Mouse (Mus musculus): ENCODE results near the gene Ercc6l2. TPM values are rescaled to one million over a fixed set of nuclear protein-coding genes. Genes with fewer than 3 reads are reported as not detected.
"Not testable (repeated sequence)": the region's sequence is repeated elsewhere in the genome, so short reads cannot be mapped to it uniquely, and the experiment has no call there.

Ercc6l2 gene
- polyA plus RNA-seq, 1 experiment from 2014 or later = 6.2 TPM

GRCm38 (mm10) chr13:63918733-63919422 is 103.8 kb downstream of the Ercc6l2 start:
- Histone ChIP-seq H3K9ac (ENCODE audit: low read depth, low read length) (no peak overlapping the region), H3K4me1 (replicated peaks; ENCODE audit: control insufficient read depth, insufficient read depth, low read length) (0 out of 2 replicates have a peak, but pooled peaks cover 5% of the 10 kb centered on the region), H3K4me2 (replicated peaks; ENCODE audit: low read depth) (peak overlapping the region; percentile 17; the same call in 1 of the 2 replicates), H3K4me3 (ENCODE audit: low read depth, low read length) (no peak overlapping the region), H3K27me3 (replicated peaks; ENCODE audit: control insufficient read depth, insufficient read depth, low read length) (no peaks in the 10 kb centered on the region), H3K36me3 (ENCODE audit: control insufficient read depth, insufficient read depth) (no peaks in the 10 kb centered on the region), H3K27ac (ENCODE audit: low read depth, low read length) (peak overlapping the region; percentile 62), H3K9me3 (ENCODE audit: control insufficient read depth) (no peaks in the 10 kb centered on the region)
- WGBS = 51% methylated on average over 18 of the region's 18 CpGs
- TF ChIP-seq CTCF (IDR thresholded peaks at IDR 0.05; ENCODE audit: low read depth) = no peak
- 0 out of 2 replicates have a peak, but pooled peaks have one; percentile 22 for ATAC-seq

- not testable (repeated sequence) for H3K36me3 ChIP-seq (ENCODE audit: control insufficient read depth, insufficient read depth); H3K4me1 ChIP-seq (replicated peaks; ENCODE audit: control insufficient read depth, insufficient read depth, low read length); H3K9me3 ChIP-seq (ENCODE audit: control insufficient read depth); H3K27ac ChIP-seq (ENCODE audit: low read depth, low read length); H3K27me3 ChIP-seq (replicated peaks; ENCODE audit: control insufficient read depth, insufficient read depth, low read length); H3K4me2 ChIP-seq (replicated peaks; ENCODE audit: low read depth); H3K9ac ChIP-seq (ENCODE audit: low read depth, low read length); H3K4me3 ChIP-seq (ENCODE audit: low read depth, low read length)
- ATAC-seq = 0 out of 2 replicates have a peak, but pooled peaks have one; percentile 22
- 70% methylated on average over 2 of the region's 6 CpGs for WGBS
These were observed 109.0 kb downstream of the Ercc6l2 start for GRCm38 (mm10) chr13:63924036-63924435.

- TF ChIP-seq CTCF (IDR thresholded peaks at IDR 0.05; ENCODE audit: low read depth) = no peak
- no peaks in the 10 kb centered on the region for H3K9me3 ChIP-seq (ENCODE audit: control insufficient read depth)
- 0 out of 2 replicates have a peak overlapping the region, but pooled peaks have one; percentile 46 for H3K27ac ChIP-seq (ENCODE audit: low read depth, low read length)
- WGBS = 60% methylated on average over 4 of the region's 4 CpGs
- H3K9ac ChIP-seq (ENCODE audit: low read depth, low read length) = no peak overlapping the region
- ATAC-seq = no peak
- H3K4me1 ChIP-seq (replicated peaks; ENCODE audit: control insufficient read depth, insufficient read depth, low read length) = peaks cover 5% of the 10 kb centered on the region; the same call in 1 of the 2 replicates
- H3K36me3 ChIP-seq (ENCODE audit: control insufficient read depth, insufficient read depth) = no peaks in the 10 kb centered on the region
- H3K4me2 ChIP-seq (replicated peaks; ENCODE audit: low read depth) = no peak overlapping the region
- H3K4me3 ChIP-seq (ENCODE audit: low read depth, low read length) = no peak overlapping the region
- H3K27me3 ChIP-seq (replicated peaks; ENCODE audit: control insufficient read depth, insufficient read depth, low read length) = no peaks in the 10 kb centered on the region
These were observed 112.3 kb downstream of the Ercc6l2 start for GRCm38 (mm10) chr13:63927326-63927725.

- TF ChIP-seq CTCF (IDR thresholded peaks at IDR 0.05; ENCODE audit: low read depth) = peak; percentile 72
- H3K9me3 ChIP-seq (ENCODE audit: control insufficient read depth) = no peaks in the 10 kb centered on the region
- no peaks in the 10 kb centered on the region for H3K27me3 ChIP-seq (replicated peaks; ENCODE audit: control insufficient read depth, insufficient read depth, low read length)
- no peaks in the 10 kb centered on the region for H3K36me3 ChIP-seq (ENCODE audit: control insufficient read depth, insufficient read depth)
- H3K4me1 ChIP-seq (replicated peaks; ENCODE audit: control insufficient read depth, insufficient read depth, low read length) = peaks cover 5% of the 10 kb centered on the region; the same call in 1 of the 2 replicates
- ATAC-seq = peak; percentile 34; the same call in 1 of the 2 replicates
- H3K4me2 ChIP-seq (replicated peaks; ENCODE audit: low read depth) = no peak overlapping the region
- no peak overlapping the region for H3K27ac ChIP-seq (ENCODE audit: low read depth, low read length)
- no peak overlapping the region for H3K9ac ChIP-seq (ENCODE audit: low read depth, low read length)
- no peak overlapping the region for H3K4me3 ChIP-seq (ENCODE audit: low read depth, low read length)
- WGBS = 34% methylated on average over 1 of the region's 1 CpGs
These were observed 114.3 kb downstream of the Ercc6l2 start for GRCm38 (mm10) chr13:63929351-63929750.

- Histone ChIP-seq H3K36me3 (ENCODE audit: control insufficient read depth, insufficient read depth) (no peaks in the 10 kb centered on the region), H3K27ac (ENCODE audit: low read depth, low read length) (no peak overlapping the region), H3K27me3 (replicated peaks; ENCODE audit: control insufficient read depth, insufficient read depth, low read length) (no peaks in the 10 kb centered on the region), H3K4me2 (replicated peaks; ENCODE audit: low read depth) (peak overlapping the region; percentile 13; the same call in 1 of the 2 replicates), H3K4me1 (replicated peaks; ENCODE audit: control insufficient read depth, insufficient read depth, low read length) (peaks cover 5% of the 10 kb centered on the region; the same call in 1 of the 2 replicates), H3K9me3 (ENCODE audit: control insufficient read depth) (no peaks in the 10 kb centered on the region), H3K9ac (ENCODE audit: low read depth, low read length) (no peak overlapping the region), H3K4me3 (ENCODE audit: low read depth, low read length) (no peak overlapping the region)
- TF ChIP-seq CTCF (IDR thresholded peaks at IDR 0.05; ENCODE audit: low read depth) = no peak
- WGBS = 48% methylated on average over 5 of the region's 5 CpGs
- ATAC-seq = peak; percentile 43; the same call in 1 of the 2 replicates
These were observed 115.0 kb downstream of the Ercc6l2 start for GRCm38 (mm10) chr13:63929917-63930515.

- ATAC-seq = no peak; the same call in 1 of the 2 replicates
- no peak for TF ChIP-seq CTCF (IDR thresholded peaks at IDR 0.05; ENCODE audit: low read depth)
- WGBS = 35% methylated on average over 10 of the region's 10 CpGs
- Histone ChIP-seq H3K36me3 (ENCODE audit: control insufficient read depth, insufficient read depth) (no peaks in the 10 kb centered on the region), H3K9ac (ENCODE audit: low read depth, low read length) (no peak overlapping the region), H3K4me1 (replicated peaks; ENCODE audit: control insufficient read depth, insufficient read depth, low read length) (peaks cover 5% of the 10 kb centered on the region; the same call in 1 of the 2 replicates), H3K4me3 (ENCODE audit: low read depth, low read length) (no peak overlapping the region), H3K9me3 (ENCODE audit: control insufficient read depth) (no peaks in the 10 kb centered on the region), H3K27ac (ENCODE audit: low read depth, low read length) (no peak overlapping the region), H3K27me3 (replicated peaks; ENCODE audit: control insufficient read depth, insufficient read depth, low read length) (no peaks in the 10 kb centered on the region), H3K4me2 (replicated peaks; ENCODE audit: low read depth) (peak overlapping the region; percentile 13; the same call in 1 of the 2 replicates)
These were observed 115.5 kb downstream of the Ercc6l2 start for GRCm38 (mm10) chr13:63930525-63930924.

All from intestine, postnatal 0 days (tissue).